Mouse (Mus musculus) right cerebral cortex, postnatal 25 days (tissue): Measurements from ENCODE around the gene 6330409D20Rik.
A peak's percentile ranks its signal among the peaks of the same experiment; 100 is the strongest.

ENCODE experiments used
- DNase-seq: peaks from one replicate; pipeline ENCODE4 v3.0.0; 2022

The 6330409D20Rik gene

DNA sequence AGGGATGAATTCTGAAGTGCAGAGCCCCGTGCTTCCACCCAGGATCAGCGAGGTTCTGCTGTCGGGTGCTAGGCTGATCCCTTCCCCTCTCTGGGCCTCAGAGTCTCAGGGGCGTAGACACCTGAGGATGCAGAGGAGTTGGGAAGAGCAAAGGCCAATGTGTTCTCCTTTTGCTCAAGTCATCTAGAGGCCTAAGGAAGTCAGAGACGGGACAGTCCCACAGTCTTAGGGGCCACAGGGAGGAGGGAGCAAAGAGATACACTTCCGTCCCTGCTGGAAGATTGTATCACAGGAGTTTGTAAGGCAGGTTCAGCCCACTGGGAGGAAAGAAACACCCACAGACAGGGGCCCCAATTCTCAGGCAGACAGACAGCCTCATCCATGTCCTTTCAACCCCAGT is 18.8 kb downstream of the 6330409D20Rik start:
- no peak for DNase-seq

DNA sequence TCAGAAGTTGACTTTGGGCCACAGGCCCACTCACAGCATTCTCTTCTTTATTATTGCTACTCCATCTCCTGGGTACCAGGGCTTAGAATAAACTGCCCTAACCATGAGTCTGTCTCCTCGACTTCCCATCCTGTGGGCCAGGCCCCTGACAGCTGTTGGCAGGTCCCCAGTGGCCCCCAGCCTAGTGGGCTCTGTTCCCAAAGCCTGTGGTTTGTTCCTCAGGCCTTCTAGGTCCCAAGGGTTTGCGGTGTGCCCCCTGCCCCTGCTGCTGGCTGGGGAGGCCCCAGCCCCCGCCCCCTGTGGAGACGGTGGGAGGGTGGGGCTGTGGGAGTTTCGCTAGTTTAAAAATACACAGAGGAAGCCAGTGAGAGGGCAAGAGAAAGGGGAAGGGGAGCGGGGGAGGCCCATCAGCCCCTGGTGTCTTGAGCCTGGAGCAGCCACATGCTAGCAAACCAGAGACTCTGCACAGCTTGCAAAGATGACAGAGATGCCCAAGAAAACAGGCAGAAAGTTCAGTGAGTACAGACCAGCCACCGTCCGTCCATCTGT is 20.1 kb downstream of the 6330409D20Rik start, which contains the start of gene Sh2d3c:
TSS of gene Sh2d3c (plus strand) at position 375 of the 549 bp plus-strand sequence.
- no peak for DNase-seq

DNA sequence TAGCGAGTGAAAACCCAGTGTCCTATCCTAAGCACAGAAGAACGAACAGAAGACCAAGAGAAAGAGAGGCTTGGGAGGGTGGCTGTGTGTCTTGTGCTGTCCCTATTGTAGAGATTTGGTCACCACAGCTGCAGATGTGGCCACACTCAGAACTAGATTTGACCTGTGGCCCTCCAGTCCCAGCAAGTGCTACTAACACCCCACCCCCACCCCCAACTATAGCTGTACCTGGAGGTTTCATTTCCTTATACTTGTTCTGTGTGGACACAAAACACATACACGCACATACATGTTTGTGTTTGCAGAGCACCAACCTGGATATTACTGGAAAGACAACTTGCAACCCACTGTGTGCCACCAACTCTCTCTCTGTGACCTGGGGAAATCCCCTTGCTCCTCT is 20.8 kb downstream of the 6330409D20Rik start:
- DNase-seq = no peak

DNA sequence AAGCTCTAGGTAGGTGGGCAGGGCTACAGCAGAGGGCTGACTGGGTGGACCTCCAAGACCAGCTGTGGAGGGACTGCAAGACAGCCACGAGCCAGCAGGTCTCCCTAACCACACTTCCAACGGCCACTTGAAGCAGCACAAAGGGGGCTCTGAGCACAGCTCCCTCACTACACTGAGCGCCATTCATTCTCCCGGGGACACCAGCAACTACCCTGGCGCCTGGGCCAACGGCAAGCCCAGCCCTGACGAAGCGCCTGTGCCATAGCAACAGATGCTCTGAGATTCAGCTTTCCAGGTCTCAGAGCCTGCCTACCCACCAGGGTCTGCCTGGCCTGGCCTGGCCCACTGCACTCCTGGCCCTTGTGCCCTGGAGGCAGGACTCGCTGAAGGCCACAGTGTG is 22.1 kb downstream of the 6330409D20Rik start:
- no peak for DNase-seq

DNA sequence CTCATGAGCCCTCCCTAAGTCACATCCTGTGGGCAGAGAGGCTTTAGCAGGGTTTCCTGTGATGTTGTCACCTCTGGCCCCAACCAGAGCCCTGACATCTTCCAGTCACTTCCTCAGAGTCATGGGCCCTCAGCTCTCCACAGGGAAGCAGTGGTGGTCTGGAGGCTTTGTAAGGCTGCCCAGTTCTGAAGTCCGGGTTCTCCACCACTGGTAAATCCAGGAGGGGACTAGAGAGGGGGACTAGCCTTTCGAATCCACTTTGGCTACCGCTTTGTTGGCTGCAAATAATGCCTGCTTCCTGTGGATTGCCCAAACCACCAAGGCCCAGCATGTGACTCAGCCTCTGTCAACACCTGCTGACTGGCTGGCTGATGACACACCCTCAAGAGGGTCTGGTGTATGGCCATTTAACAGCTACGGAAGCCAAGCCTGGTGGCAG is 25.8 kb downstream of the 6330409D20Rik start:
- no peak for DNase-seq

DNA sequence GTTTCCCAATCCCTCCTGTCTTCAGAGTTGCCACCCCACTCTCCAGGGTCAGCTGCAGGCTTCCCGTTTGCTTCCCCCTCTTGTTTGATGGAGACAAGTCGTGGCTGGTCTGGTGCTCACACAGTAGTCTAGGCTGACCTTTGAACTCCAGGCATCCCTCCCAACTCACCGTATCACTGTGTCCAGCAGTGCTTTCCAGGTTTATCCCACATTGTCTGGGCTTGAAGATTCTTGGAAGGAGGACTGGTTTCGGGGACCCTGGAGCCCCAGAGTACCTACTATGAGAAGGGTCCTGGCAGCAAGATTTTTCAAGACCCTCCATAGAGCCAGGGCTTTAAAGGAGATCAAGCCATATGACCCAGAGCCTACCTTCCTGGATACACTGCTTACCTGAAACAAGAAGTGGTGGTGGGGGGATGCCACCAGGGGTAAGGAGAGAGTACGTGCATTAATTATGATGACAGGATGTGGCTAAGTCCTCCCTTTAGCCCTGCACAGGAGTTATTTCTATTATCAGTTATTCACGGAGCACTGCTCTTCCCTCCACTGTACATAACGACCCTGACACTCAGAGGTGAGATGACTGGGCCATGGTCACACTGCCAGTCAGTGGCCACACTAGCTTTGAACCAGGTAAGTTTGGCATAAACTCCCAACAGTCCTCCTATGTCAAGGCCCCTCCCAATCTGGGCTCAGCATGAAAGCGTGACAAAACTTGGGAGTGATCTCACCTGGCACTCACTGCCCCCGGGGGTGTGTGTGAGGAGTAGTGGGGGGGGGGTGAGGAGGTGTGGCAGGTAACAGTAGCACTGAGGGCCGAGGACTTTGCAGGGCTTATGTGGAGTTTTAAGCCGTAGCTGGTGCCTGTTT is 26.5 kb downstream of the 6330409D20Rik start:
- DNase-seq = no peak

DNA sequence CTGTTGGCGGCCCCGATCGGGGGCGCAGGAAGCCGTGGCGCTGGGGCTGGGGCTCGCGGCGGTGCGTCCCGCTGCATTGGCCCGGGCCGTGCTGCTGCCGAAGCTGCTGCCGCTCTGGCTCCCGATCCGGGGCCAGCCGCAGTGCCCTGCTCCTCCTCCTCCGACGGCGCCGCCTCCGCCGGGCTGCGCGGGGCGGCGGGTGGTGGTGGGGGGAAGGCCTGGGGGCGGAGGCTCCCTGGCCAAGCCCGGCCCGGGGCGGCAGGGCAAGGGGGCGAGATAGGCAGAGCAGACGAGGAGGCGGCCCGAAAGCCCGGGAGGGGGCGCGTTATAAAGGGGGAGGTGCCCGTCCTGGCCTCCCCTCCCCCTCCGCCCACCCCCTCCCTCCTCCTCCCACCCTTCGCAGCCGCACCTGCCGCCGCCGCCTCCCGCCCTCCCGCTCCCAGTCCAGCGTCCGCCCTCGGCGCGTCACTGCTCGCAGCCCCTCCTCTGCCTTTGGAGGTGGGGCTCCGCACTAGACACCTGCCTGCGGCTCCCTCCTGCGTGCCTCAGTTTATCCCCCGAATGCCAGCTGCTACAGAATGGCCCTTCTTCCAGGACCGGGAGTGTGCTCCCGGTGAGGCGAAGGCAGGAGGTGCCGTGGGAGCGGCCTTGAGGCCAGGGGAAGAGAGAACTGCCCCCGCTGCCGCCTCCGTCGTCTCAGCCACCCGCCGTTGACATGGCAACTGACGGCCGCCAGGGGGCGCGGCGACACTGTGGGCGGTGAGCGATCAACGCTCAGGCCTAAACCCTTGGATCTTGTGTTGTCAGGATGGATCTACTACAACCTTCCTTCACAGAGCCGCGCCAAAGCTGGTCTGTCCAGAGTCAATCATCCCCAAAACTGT is 27.6 kb downstream of the 6330409D20Rik start, which contains the start of gene Cdk9:
TSS of gene Cdk9 (minus strand) at position 143 of the 884 bp plus-strand sequence.
- DNase-seq = peak; percentile 94

DNA sequence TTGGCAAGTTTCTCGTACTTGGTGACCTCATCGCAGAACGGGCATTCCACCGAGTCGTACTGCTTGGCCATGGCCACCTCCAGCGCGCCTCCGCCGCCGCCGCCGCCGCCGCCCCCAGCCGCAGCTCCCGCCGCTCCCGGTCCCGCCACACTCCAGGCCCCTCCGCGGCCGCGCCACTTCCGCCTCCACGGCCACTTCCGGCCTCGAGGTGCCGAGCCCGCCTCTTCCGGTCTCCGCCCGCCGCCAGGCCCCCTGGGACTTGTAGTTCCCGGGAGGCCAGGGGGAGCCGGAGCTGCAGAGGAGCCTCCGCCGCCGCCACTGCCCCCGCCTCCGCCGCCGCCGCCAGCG is 28.3 kb downstream of the 6330409D20Rik start:
- peak; percentile 96 for DNase-seq

DNA sequence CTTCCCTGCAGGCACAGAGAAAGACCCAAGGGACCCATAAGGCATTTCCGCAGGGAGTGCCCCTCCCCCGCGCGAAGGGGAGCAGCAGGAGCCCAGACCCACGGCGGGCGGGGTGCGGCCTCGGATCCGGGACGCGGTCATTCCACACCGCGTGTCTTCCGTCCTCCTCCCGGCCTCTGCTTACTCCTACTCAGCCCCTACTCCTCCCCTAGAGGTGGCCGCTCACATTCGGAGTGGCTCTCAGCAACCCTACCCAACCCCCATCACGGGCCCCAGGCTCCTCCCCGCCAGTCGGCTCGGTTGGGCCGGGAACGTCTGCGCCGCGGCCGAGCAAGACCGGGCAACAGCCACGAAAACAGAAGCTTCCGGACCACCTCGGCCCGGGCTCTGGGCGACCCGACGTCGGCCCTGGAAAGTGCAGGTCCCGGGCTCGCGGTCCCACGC is 28.7 kb downstream of the 6330409D20Rik start:
- peak; percentile 53 for DNase-seq

DNA sequence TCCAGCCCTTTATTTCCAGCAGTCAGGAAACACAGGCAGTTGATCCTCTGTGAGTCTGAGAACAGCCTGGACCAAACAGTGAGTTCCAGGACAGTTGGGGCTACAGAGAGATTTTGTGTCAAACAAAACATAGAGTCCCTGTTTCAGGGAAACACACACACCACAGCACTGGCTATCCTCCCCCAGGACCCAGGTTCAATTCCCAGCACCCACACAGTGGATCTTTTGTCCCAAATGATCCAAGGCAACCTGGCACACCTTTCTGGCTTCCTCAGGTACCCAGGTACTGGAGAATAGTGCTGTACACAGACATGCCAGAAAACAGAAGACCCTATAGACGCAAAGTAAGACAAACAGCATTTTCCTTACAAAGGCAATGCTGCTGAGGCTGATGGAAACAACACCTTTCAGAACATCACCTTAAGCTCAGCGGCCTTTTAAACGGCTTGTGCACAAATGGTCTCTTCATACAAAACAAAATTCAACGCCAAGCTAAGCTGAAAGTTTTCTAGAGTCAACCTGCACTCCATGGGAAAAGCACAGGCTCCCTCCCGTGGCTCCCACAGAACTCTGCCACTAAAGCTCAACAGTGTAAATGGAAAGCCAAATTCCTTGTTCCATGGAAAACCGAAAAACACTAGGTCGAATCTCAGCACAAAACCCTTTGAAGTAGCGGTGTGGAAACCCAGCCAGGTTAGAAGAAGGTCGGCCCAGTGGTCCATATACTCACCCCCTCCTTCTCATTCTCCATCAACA is 29.3 kb downstream of the 6330409D20Rik start:
- DNase-seq = no peak

DNA sequence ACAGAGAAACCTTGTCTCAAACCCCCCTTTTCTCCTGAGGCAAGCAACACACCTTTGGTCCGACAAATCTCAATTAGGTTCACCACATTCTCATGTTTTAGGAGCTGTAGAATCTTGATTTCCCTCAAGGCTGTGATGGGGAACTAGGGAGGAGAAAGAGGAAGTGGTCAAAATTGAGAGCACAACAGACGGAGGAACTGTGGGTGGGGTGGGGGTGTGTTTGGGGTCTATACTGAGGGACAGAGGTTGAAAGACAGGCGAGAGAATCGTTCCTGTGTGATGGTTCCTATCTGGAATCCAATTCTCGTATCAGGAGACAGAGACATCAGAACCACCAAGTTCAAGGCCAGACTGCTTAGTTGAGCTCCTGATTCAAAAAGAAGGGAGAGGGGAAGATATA is 30.4 kb downstream of the 6330409D20Rik start:
- DNase-seq = no peak

DNA sequence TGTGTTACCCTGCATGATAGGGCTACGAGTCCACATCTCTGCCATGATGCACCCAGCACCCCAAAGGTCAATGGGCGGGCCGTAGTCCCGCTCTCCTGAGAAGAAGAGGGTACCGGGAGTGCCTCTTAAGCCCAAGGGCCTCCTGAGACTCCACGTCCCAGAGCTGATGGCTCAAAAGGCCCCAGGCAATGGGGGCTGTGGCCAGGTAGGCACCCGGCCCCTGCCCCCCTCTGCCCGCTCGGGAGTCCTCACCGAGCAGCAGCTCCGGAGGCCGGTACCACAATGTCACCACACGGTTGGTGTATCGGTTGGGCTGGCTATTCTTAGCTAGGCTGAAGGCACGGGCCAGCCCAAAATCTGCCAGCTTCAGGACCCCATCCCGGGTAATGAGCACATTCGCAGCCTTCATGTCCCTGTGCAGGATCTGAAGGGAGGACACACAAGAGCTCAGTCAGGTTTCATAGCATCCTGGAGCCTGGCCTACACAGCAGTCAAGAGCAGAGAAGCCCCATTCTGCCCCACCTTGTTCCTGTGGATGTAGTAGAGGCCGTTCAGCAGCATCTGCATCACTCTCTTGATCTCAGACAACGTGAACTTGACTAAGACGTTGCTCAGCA is 31.2 kb downstream of the 6330409D20Rik start:
- DNase-seq = no peak

DNA sequence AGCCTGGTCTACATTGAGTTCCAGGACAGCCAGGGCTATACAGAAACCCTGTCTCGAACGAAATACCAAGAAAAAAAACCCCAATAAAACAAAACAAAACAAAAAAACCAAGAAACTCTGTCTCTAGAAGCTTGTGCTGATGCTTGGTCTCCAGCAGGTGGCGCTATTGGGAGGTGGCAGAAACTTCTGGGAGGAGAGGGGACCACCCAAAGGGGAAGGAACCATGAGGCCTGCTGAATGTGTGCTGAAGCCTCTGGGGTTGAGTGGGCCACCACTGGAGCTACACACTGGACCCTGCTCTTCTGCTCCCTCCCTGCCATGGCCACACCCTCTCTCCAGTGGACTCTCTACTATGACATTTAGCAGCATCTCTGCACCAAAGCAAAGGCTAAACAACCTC is 32.2 kb downstream of the 6330409D20Rik start:
- no peak for DNase-seq

DNA sequence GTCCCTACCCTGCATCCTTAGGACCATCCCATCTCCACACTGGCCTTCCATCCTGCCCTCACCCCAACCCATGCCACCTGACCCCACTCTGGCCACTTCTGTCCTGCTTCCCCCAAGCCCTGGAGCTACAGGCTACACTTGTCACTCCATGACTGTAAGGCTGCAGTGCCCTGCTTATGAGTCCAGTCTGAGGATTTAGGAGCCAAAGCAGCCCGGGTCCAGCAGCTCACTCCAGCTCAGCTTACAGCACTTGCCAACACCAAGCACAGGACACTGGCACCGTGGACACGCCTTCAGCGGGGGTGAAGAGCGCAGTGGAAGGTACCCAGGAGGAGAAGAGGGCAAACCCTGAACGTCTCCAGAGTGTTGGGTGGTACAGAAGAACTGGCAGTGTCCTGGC is 33.8 kb downstream of the 6330409D20Rik start:
- no peak for DNase-seq

DNA sequence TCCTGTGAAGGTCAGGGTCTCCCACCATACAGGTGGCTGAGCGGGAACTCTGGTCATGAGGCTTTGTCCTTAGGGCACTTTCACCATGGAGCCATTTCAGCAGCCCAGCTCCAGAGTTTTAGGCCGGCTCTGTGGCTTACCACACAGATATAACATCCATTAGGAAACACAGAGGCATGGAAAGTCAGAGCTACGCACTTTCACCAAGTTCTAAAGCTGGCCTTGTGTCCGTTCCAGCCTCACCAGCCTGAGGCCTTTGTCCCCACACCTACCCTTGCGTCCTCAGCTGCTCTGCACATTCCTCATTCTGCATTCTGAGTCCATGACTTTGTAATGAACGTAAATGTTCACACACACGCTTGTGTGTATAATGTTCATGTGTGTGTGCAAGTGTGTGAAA is 35.8 kb downstream of the 6330409D20Rik start:
- DNase-seq = no peak

DNA sequence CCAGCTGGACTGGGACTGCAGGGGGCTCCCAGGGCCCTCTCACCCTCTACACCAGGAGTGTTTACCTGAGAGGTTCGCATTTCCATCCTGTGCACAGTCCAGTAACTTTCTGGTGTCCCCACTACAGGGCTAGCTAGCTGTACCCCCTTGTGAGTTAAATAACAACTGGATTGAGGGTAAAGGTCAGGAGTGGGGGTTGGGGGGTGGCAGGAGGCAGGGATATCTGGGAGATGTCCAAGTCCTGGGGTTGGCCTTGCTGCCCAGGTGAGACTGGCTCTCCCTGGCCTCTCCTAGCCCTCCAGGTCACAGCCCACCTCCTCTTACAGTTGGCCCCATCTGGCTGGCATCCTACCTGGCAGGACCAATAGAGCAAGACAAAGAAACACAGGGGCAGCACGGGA is 36.8 kb downstream of the 6330409D20Rik start, which contains the start of gene Fpgs:
TSS of gene Fpgs (minus strand) at position 125 of the 401 bp plus-strand sequence.
- no peak for DNase-seq

DNA sequence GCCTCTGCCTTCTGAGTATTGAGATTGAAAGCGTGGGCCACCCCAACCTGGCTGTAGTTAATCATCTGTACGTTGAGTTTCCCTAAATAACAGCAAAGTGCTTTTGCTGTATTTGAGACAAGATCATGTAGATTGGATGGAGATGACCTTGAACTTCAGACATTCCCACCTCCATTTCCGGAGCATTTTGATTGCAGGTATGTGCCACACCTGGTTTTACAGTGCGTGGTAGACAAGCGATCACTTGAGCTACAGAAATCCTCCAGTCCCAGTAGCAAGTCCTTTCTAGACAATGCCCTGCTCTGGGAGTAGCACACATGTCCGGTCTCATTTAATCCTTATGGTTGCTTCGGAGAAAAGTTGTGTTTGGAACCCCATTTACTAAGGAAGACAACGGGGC is 37.8 kb downstream of the 6330409D20Rik start:
- no peak for DNase-seq

DNA sequence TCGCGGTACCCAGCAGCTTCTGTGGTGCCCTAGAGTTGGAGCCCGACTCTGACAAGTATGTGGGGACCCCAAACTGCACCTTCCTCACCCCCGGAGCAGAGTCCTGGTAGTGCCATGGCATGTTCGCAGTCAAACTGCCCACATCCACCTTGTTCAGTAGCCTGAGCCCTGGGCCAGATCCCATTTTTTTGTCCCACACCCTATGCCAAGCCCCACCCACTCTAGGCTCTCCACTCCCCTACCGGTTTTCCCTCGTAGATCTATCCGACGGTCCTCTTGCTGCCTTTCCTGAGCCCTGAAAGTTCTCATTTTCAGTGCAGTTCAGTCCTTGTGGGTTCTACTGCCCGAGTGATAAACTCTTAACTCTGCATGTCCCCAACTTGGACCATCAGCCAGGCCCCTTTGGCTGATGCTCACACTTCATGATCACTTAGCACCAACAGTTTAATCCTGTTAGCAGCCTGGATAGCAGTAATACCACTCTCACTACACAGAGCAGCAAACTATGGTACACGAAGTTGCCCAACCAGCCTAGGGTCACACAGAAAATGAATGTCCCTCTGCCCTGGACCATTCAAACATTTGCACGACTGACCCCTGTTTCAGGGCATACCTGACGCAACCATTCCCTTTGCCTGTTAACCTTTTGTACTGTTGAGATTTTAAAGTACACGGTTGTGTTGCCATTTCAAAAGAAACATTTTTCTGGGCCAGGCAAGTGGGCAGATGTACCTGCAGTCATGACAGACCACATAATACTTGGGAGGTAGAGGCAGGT is 39.7 kb downstream of the 6330409D20Rik start:
- no peak for DNase-seq

DNA sequence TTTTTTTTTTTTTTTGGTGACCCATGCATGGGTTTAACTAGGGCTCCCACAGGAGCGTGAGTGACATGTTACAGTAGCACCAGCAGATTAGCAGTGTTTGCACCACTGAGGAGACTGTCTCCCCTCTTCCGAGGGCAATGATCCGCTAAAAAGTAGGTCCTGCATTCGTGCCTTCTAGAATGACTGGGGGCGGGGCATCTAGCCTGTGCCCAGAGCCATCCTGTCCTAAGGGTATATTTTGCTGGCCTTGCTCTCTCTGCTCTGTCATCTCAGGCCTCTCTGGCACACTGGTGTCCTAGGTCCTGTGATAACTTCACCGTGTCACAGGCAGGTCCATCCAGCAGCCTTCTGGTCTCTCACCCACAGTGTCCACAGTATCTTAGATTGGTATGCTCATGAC is 41.1 kb downstream of the 6330409D20Rik start:
- no peak for DNase-seq

DNA sequence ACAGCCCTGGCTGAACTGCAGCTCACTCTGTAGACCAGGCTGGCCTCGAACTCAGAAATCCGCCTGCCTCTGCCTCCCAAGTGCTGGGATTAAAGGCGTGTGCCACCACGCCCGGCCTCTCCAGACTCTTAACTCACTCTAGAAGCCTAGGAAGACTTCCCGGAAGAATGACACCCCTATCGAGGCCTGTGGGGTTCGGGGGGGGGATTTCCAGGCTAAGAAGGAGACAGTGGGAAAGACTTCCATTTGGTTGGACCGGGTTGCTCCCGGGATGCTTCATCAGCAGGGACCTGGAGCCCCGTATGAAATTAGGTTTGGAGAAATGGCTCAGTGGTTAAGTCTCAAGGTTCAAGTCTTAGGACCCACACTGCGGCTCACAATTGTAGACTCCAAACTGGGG is 46.1 kb downstream of the 6330409D20Rik start:
- no peak for DNase-seq

DNA sequence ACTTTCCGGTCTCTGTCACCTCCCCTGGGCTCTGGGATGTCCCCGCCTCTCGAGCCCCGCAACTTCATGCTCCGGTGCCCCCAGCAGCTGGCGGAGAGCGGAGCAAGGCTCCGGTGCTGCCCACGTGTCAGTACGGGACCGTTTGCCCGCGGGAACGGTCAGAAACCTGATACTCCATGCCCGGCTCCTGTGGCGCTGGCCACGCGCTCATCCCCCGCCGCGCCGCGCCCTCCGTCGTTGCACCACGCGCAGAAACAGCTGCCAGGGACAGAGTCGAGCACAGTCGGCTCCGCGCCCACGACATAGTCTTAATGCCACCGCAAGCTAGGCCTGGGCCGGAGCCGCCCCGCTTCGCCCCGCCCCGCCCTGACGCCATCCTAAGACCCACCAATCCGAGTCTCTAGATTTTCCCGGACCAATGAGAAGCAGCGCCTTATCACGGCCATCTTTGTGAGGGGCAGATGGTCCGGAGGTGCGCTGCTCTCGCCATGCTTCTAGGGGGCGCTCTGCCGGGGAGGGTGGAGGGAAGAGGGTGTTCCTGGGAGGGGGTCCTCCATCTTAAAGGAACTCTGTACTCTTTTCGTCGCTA is 46.9 kb downstream of the 6330409D20Rik start:
- DNase-seq = peak; percentile 96
